Mouse (Mus musculus) lung, postnatal 0 days (tissue): ENCODE measurements at regions not wholly inside any gene's neighbourhood (a gene's known extent, or its start where the extent isn't known, plus 50 kb on each side); places are given as distances from the start of the nearest gene placed in this dataset.
"Not testable (repeated sequence)": the region's sequence is repeated elsewhere in the genome, so short reads cannot be mapped to it uniquely, and the experiment has no call there.

Experiments
- ATAC-seq: fragments of 200-750 bp; cut with Nextera tagmentation; 2 replicates; pipeline ENCODE4 v1.8.0; 2017; ENCODE audit warnings: moderate library complexity
- DNase-seq: peaks from one replicate; pipeline ENCODE4 v3.0.0-alpha.2; 2016; ENCODE audit warnings: low spot score
- H3K27ac ChIP-seq: fragments of 300-500 bp; sonication (generic); 2 replicates; pipeline ENCODE4 v1.5.1; 2014; ENCODE audit warnings: antibody characterized with exemption, mild to moderate bottlenecking, low read length, mixed read lengths
- H3K27me3 ChIP-seq: fragments of 300-500 bp; sonication (generic); replicated peaks from 2 replicates; pipeline ENCODE4 v1.6.1; 2014; ENCODE audit warnings: low read length, mixed read lengths; ENCODE audit not compliant: insufficient read depth
- H3K36me3 ChIP-seq: fragments of 300-500 bp; sonication (generic); 2 replicates; pipeline ENCODE4 v1.6.1; 2014; ENCODE audit warnings: low read length, mixed read lengths; ENCODE audit not compliant: insufficient read depth
- H3K4me1 ChIP-seq: fragments of 300-500 bp; sonication (generic); 2 replicates; pipeline ENCODE4 v1.6.1; 2014; ENCODE audit warnings: antibody characterized with exemption, low read depth, low read length, mixed read lengths; ENCODE audit not compliant: insufficient read depth
- H3K4me2 ChIP-seq: fragments of 300-500 bp; sonication (generic); replicated peaks from 2 replicates; pipeline ENCODE4 v1.6.1; 2014; ENCODE audit warnings: low read depth, mild to moderate bottlenecking, low read length, moderate library complexity, mixed read lengths
- H3K4me3 ChIP-seq: fragments of 300-500 bp; sonication (generic); 2 replicates; pipeline ENCODE4 v1.5.1; 2014; ENCODE audit warnings: low read depth, low read length
- H3K9ac ChIP-seq: fragments of 300-500 bp; sonication (generic); replicated peaks from 2 replicates; pipeline ENCODE4 v1.6.1; 2014; ENCODE audit warnings: low read depth, mild to moderate bottlenecking
- H3K9me3 ChIP-seq: fragments of 300-500 bp; sonication (generic); 2 replicates; pipeline ENCODE4 v1.6.1; 2016; ENCODE audit warnings: low read length, mixed read lengths
- CTCF ChIP-seq: IDR thresholded peaks from 2 replicates; pipeline ENCODE4 v1.5.1; 2016; ENCODE audit warnings: antibody characterized with exemption, mild to moderate bottlenecking
- EP300 ChIP-seq: IDR thresholded peaks from 2 replicates; pipeline ENCODE4 v1.6.1; 2016; ENCODE audit warnings: antibody characterized with exemption, mild to moderate bottlenecking, control low read depth
- WGBS: fragments of 180-500 bp; shearing (Covaris S2); extraction: QIAGEN DNeasy Blood & Tissue Kit; methylation state at CpG from one replicate; pipeline ENCODE4 v1.1.7; 2014; 5-methylcytosine and 5-hydroxymethylcytosine counted together

GRCm38 (mm10) chr9:41892841-41893240 lies 231.3 kb downstream of the Sorl1 start:
- DNase-seq (no peak), ATAC-seq (no peak)
- H3K4me1 ChIP-seq, result no peaks in the 10 kb centered on the region
- H3K4me3 ChIP-seq, result no peak overlapping the region
- H3K36me3 ChIP-seq, result no peaks in the 10 kb centered on the region
- TF ChIP-seq CTCF (no peak), EP300 (no peak)
- H3K27me3 ChIP-seq, result no peaks in the 10 kb centered on the region
- no peak overlapping the region for H3K4me2 ChIP-seq
- 36% methylated on average over 3 of the region's 3 CpGs for WGBS
- no peak overlapping the region for H3K9ac ChIP-seq
- H3K27ac ChIP-seq, result no peak overlapping the region
- H3K9me3 ChIP-seq, result no peaks in the 10 kb centered on the region

GRCm38 (mm10) chr9:41891206-41891605 lies 232.9 kb downstream of the Sorl1 start:
- Histone ChIP-seq H3K9ac (no peak overlapping the region), H3K36me3 (no peaks in the 10 kb centered on the region), H3K4me3 (no peak overlapping the region), H3K27ac (no peak overlapping the region), H3K4me2 (peak overlapping the region; percentile 71), H3K27me3 (no peaks in the 10 kb centered on the region), H3K4me1 (no peaks in the 10 kb centered on the region), H3K9me3 (no peaks in the 10 kb centered on the region)
- WGBS, result 27% methylated on average over 7 of the region's 7 CpGs
- ATAC-seq (peak; percentile 10; the same call in 1 of the 2 replicates), DNase-seq (no peak)
- TF ChIP-seq EP300 (no peak), CTCF (no peak)

- Histone ChIP-seq H3K36me3 (no peaks in the 10 kb centered on the region), H3K27me3 (no peaks in the 10 kb centered on the region), H3K4me1 (no peaks in the 10 kb centered on the region), H3K9ac (0 out of 2 replicates have a peak overlapping the region, but pooled peaks have one; percentile 12), H3K9me3 (no peaks in the 10 kb centered on the region), H3K4me2 (peak overlapping the region; percentile 71), H3K4me3 (peak overlapping the region; percentile 40), H3K27ac (peak overlapping the region; percentile 78)
- ATAC-seq, result peak; percentile 90
- 2% methylated on average over 41 of the region's 42 CpGs for WGBS
- TF ChIP-seq EP300 (no peak), CTCF (peak; percentile 8; the same call in 1 of the 2 replicates)
- DNase-seq, result peak; percentile 91
These were observed 233.6 kb downstream of the Sorl1 start for GRCm38 (mm10) chr9:41890273-41891141.

GRCm38 (mm10) chr9:41889568-41890272 lies 234.4 kb downstream of the Sorl1 start:
- Histone ChIP-seq H3K27me3 (no peaks in the 10 kb centered on the region), H3K36me3 (no peaks in the 10 kb centered on the region), H3K4me2 (peak overlapping the region; percentile 71), H3K27ac (peak overlapping the region; percentile 78), H3K9me3 (no peaks in the 10 kb centered on the region), H3K4me1 (no peaks in the 10 kb centered on the region), H3K4me3 (peak overlapping the region; percentile 40), H3K9ac (no peak overlapping the region)
- TF ChIP-seq EP300, result no peak
- TF ChIP-seq CTCF, result no peak
- ATAC-seq (peak; percentile 35), DNase-seq (peak; percentile 70)
- WGBS, result 29% methylated on average over 12 of the region's 12 CpGs

- Histone ChIP-seq H3K27me3 (no peaks in the 10 kb centered on the region), H3K9me3 (no peaks in the 10 kb centered on the region), H3K36me3 (no peaks in the 10 kb centered on the region), H3K4me1 (no peaks in the 10 kb centered on the region), H3K4me3 (no peak overlapping the region), H3K9ac (no peak overlapping the region), H3K4me2 (no peak overlapping the region), H3K27ac (no peak overlapping the region)
- TF ChIP-seq EP300, result no peak
- TF ChIP-seq CTCF, result no peak; the same call in 1 of the 2 replicates
- whole genome bisulfite sequencing, result 66% methylated on average over 3 of the region's 3 CpGs
- DNase-seq (peak; percentile 72), ATAC-seq (no peak)
These were observed 235.4 kb downstream of the Sorl1 start for GRCm38 (mm10) chr9:41888616-41889150.

GRCm38 (mm10) chr9:41886456-41886855 lies 237.6 kb downstream of the Sorl1 start:
- H3K36me3 ChIP-seq, H3K27me3 ChIP-seq, H3K9ac ChIP-seq, ATAC-seq, H3K4me3 ChIP-seq, H3K27ac ChIP-seq, H3K9me3 ChIP-seq, H3K4me2 ChIP-seq, H3K4me1 ChIP-seq, DNase-seq: not testable (repeated sequence)
- WGBS, result 90% methylated on average over 13 of the region's 13 CpGs
